Mouse (Mus musculus) kidney, embryonic 15.5 days (tissue): ENCODE measurements at regions not wholly inside any gene's neighbourhood (a gene's known extent, or its start where the extent isn't known, plus 50 kb on each side); places are given as distances from the start of the nearest gene placed in this dataset.
"Not testable (repeated sequence)": the region's sequence is repeated elsewhere in the genome, so short reads cannot be mapped to it uniquely, and the experiment has no call there.

Experiments
- ATAC-seq: fragments of 200-750 bp; cut with Nextera tagmentation; replicated peaks from 2 replicates; pipeline ENCODE4 v1.8.0; 2017; ENCODE audit warnings: moderate TSS enrichment; ENCODE audit not compliant: low FRiP score
- H3K27ac ChIP-seq: fragments of 300-500 bp; sonication (generic); 2 replicates; pipeline ENCODE4 v1.5.1; 2015; ENCODE audit warnings: mild to moderate bottlenecking, inconsistent platforms
- H3K27me3 ChIP-seq: fragments of 300-500 bp; sonication (generic); 2 replicates; pipeline ENCODE4 v1.6.1; 2015; ENCODE audit warnings: inconsistent platforms
- H3K36me3 ChIP-seq: fragments of 300-500 bp; sonication (generic); 2 replicates; pipeline ENCODE4 v1.6.1; 2015; ENCODE audit warnings: inconsistent platforms
- H3K4me1 ChIP-seq: fragments of 300-500 bp; sonication (generic); 2 replicates; pipeline ENCODE4 v1.6.1; 2015; ENCODE audit warnings: inconsistent platforms
- H3K4me2 ChIP-seq: fragments of 300-500 bp; sonication (generic); 2 replicates; pipeline ENCODE4 v1.6.1; 2015; ENCODE audit warnings: moderate library complexity, mild to moderate bottlenecking, inconsistent platforms
- H3K4me3 ChIP-seq: fragments of 300-500 bp; sonication (generic); replicated peaks from 2 replicates; pipeline ENCODE4 v1.5.1; 2015; ENCODE audit warnings: mild to moderate bottlenecking, inconsistent platforms
- H3K9ac ChIP-seq: fragments of 300-500 bp; sonication (generic); 2 replicates; pipeline ENCODE4 v1.6.1; 2015; ENCODE audit warnings: mild to moderate bottlenecking, inconsistent platforms
- H3K9me3 ChIP-seq: fragments of 300-500 bp; sonication (generic); replicated peaks from 2 replicates; pipeline ENCODE4 v1.6.1; 2016; ENCODE audit warnings: inconsistent platforms
- WGBS: fragments of 180-500 bp; shearing (Covaris S2); methylation state at CpG from one replicate; pipeline ENCODE4 v1.1.7; 2015; ENCODE audit warnings: mixed read lengths; 5-methylcytosine and 5-hydroxymethylcytosine counted together

- H3K27me3 ChIP-seq: no peaks in the 10 kb centered on the region
- no peak for ATAC-seq
- no peaks in the 10 kb centered on the region for H3K36me3 ChIP-seq
- no peak overlapping the region for H3K4me3 ChIP-seq
- H3K27ac ChIP-seq: no peak overlapping the region
- no peak overlapping the region for H3K9ac ChIP-seq
- no peak overlapping the region for H3K4me2 ChIP-seq
- WGBS: 64% methylated on average over 6 of the region's 6 CpGs
- no peaks in the 10 kb centered on the region for H3K9me3 ChIP-seq
- H3K4me1 ChIP-seq: no peaks in the 10 kb centered on the region
Measured at GRCm38 (mm10) chr4:10670846-10671428, 203.4 kb upstream of the 2610301B20Rik start.

GRCm38 (mm10) chr4:10691086-10691485 lies 183.2 kb upstream of the 2610301B20Rik start:
- no peak for ATAC-seq
- H3K27ac ChIP-seq: no peak overlapping the region
- no peaks in the 10 kb centered on the region for H3K9me3 ChIP-seq
- no peak overlapping the region for H3K4me3 ChIP-seq
- no peaks in the 10 kb centered on the region for H3K36me3 ChIP-seq
- 79% methylated on average over 9 of the region's 9 CpGs for WGBS
- no peaks in the 10 kb centered on the region for H3K4me1 ChIP-seq
- H3K9ac ChIP-seq: no peak overlapping the region
- H3K4me2 ChIP-seq: no peak overlapping the region
- no peaks in the 10 kb centered on the region for H3K27me3 ChIP-seq

GRCm38 (mm10) chr4:10692860-10693259 lies 181.4 kb upstream of the 2610301B20Rik start:
- H3K4me2 ChIP-seq: no peak overlapping the region
- H3K27me3 ChIP-seq: no peaks in the 10 kb centered on the region
- H3K9ac ChIP-seq: no peak overlapping the region
- no peaks in the 10 kb centered on the region for H3K9me3 ChIP-seq
- no peak for ATAC-seq
- no peaks in the 10 kb centered on the region for H3K4me1 ChIP-seq
- no peaks in the 10 kb centered on the region for H3K36me3 ChIP-seq
- 84% methylated on average over 2 of the region's 2 CpGs for WGBS
- no peak overlapping the region for H3K27ac ChIP-seq
- no peak overlapping the region for H3K4me3 ChIP-seq

GRCm38 (mm10) chr4:10693446-10694105 lies 180.7 kb upstream of the 2610301B20Rik start:
- no peaks in the 10 kb centered on the region for H3K4me1 ChIP-seq
- H3K4me3 ChIP-seq: peak overlapping the region; percentile 15
- H3K27ac ChIP-seq: no peak overlapping the region
- H3K4me2 ChIP-seq: peak overlapping the region; percentile 38
- WGBS: 48% methylated on average over 5 of the region's 15 CpGs
- no peaks in the 10 kb centered on the region for H3K27me3 ChIP-seq
- H3K36me3 ChIP-seq: no peaks in the 10 kb centered on the region
- no peak for ATAC-seq
- no peak overlapping the region for H3K9ac ChIP-seq
- H3K9me3 ChIP-seq: no peaks in the 10 kb centered on the region

GRCm38 (mm10) chr4:10694106-10694748 lies 180.1 kb upstream of the 2610301B20Rik start:
- 52% methylated on average over 7 of the region's 21 CpGs for WGBS
- H3K9me3 ChIP-seq, H3K9ac ChIP-seq, H3K4me1 ChIP-seq, ATAC-seq, H3K36me3 ChIP-seq, H3K27me3 ChIP-seq, H3K27ac ChIP-seq: not testable (repeated sequence)
- Histone ChIP-seq H3K4me3 (peak overlapping the region; percentile 15), H3K4me2 (peak overlapping the region; percentile 38; the same call in 1 of the 2 replicates)

- no peak overlapping the region for H3K4me2 ChIP-seq
- WGBS: 84% methylated on average over 1 of the region's 1 CpGs
- no peaks in the 10 kb centered on the region for H3K27me3 ChIP-seq
- H3K4me1 ChIP-seq: no peaks in the 10 kb centered on the region
- H3K36me3 ChIP-seq: no peaks in the 10 kb centered on the region
- ATAC-seq: no peak
- H3K9me3 ChIP-seq: no peaks in the 10 kb centered on the region
- H3K27ac ChIP-seq: no peak overlapping the region
- no peak overlapping the region for H3K4me3 ChIP-seq
- H3K9ac ChIP-seq: no peak overlapping the region
Measured at GRCm38 (mm10) chr4:10697225-10697836, 177.0 kb upstream of the 2610301B20Rik start.

GRCm38 (mm10) chr4:10698637-10699036 lies 175.7 kb upstream of the 2610301B20Rik start:
- Histone ChIP-seq H3K4me3 (no peak overlapping the region), H3K4me2 (no peak overlapping the region), H3K36me3 (no peaks in the 10 kb centered on the region), H3K4me1 (no peaks in the 10 kb centered on the region), H3K9ac (no peak overlapping the region), H3K27me3 (no peaks in the 10 kb centered on the region), H3K27ac (no peak overlapping the region), H3K9me3 (no peaks in the 10 kb centered on the region)
- 80% methylated on average over 3 of the region's 3 CpGs for WGBS
- no peak for ATAC-seq

GRCm38 (mm10) chr4:10701479-10701878 lies 172.8 kb upstream of the 2610301B20Rik start:
- no peak overlapping the region for H3K9ac ChIP-seq
- no peaks in the 10 kb centered on the region for H3K4me1 ChIP-seq
- H3K9me3 ChIP-seq: no peaks in the 10 kb centered on the region
- no peak for ATAC-seq
- H3K27ac ChIP-seq: no peak overlapping the region
- H3K27me3 ChIP-seq: no peaks in the 10 kb centered on the region
- WGBS: 81% methylated on average over 10 of the region's 10 CpGs
- H3K36me3 ChIP-seq: no peaks in the 10 kb centered on the region
- H3K4me3 ChIP-seq: no peak overlapping the region
- H3K4me2 ChIP-seq: no peak overlapping the region

- H3K4me1 ChIP-seq: no peaks in the 10 kb centered on the region
- no peaks in the 10 kb centered on the region for H3K9me3 ChIP-seq
- no peak overlapping the region for H3K9ac ChIP-seq
- H3K4me2 ChIP-seq: no peak overlapping the region
- no peak overlapping the region for H3K27ac ChIP-seq
- ATAC-seq: no peak
- no peaks in the 10 kb centered on the region for H3K27me3 ChIP-seq
- no peaks in the 10 kb centered on the region for H3K36me3 ChIP-seq
- H3K4me3 ChIP-seq: no peak overlapping the region
- 73% methylated on average over 2 of the region's 2 CpGs for WGBS
Measured at GRCm38 (mm10) chr4:10703212-10703611, 171.1 kb upstream of the 2610301B20Rik start.

- no peaks in the 10 kb centered on the region for H3K4me1 ChIP-seq
- H3K9ac ChIP-seq: no peak overlapping the region
- no peaks in the 10 kb centered on the region for H3K36me3 ChIP-seq
- H3K27ac ChIP-seq: no peak overlapping the region
- no peaks in the 10 kb centered on the region for H3K9me3 ChIP-seq
- H3K4me2 ChIP-seq: no peak overlapping the region
- H3K27me3 ChIP-seq: no peaks in the 10 kb centered on the region
- ATAC-seq: no peak
- H3K4me3 ChIP-seq: no peak overlapping the region
- 50% methylated on average over 7 of the region's 7 CpGs for WGBS
Measured at GRCm38 (mm10) chr4:10707016-10707657, 167.2 kb upstream of the 2610301B20Rik start.

- Histone ChIP-seq H3K4me3 (no peak overlapping the region), H3K36me3 (no peaks in the 10 kb centered on the region), H3K27ac (no peak overlapping the region), H3K9me3 (no peaks in the 10 kb centered on the region), H3K9ac (no peak overlapping the region), H3K4me2 (no peak overlapping the region), H3K27me3 (no peaks in the 10 kb centered on the region), H3K4me1 (no peaks in the 10 kb centered on the region)
- WGBS: 38% methylated on average over 2 of the region's 2 CpGs
- no peak for ATAC-seq
Measured at GRCm38 (mm10) chr4:10707658-10708056, 166.6 kb upstream of the 2610301B20Rik start.
